In the genomic region with DNA sequence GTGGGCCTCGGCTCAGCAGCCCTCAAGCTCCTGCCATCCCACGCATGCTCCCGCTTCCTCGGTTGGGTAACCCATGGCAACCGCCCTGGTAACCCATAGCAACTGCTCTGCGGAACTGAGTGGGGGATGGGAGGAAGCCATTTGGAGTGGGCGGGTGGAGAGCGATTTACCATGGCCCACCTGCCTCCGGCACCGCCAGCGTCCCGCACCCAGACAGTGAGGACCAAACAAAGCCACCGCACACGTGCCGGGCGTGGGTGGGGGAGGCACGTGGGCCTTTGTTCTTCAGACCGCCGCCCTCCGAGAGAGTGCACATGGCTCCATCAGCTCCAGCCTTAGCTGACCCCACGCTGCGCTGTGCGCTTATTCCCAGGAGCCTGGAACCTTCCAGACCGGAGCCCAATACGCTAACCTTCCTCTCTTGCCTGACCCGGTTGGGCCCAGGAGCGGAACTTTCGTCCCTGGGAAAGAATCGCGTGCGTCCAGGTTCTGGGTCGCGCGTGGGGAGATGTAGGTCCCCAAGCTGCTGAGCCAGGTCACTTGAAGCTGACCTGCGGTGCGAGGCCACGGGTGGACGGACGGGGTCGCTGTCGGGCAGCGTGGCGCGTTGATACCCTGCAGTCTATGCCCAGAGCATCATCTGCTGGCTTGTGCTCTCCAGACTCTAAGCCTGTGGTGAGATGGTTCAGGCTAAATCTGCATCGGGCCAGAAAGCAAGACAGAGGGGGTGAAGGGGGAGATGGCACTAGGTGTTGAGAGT, we compare ENCODE assay signal across 8 mouse cellular contexts.
DNase-seq lines count a peak whose midpoint lies in the region; ATAC-seq and TF ChIP-seq lines count a peak whose summit lies in the region.

No protein-coding gene starts in this region.

- peak; percentile 96 for TF ChIP-seq CTCF in hindbrain, postnatal 0 days (IDR thresholded peaks at IDR 0.05; ENCODE audit: low read depth)

- 2% methylated on average over 45 of the region's 45 CpGs for WGBS in hindbrain, postnatal 0 days

- H3K9me3 ChIP-seq in hindbrain, postnatal 0 days (ENCODE audit: low read length): no peaks in the 10 kb centered on the region

- DNase-seq in WW6 (ENCODE audit: low read depth, low spot score): peak; percentile 50
- DNase-seq in gastrocnemius, adult 8-10 months (ENCODE audit: low spot score in 2 of 2): peak; percentile 40 to 59
- peak; percentile 98 for DNase-seq in hindbrain, postnatal 0 days (ENCODE audit: low spot score)
- DNase-seq in left cerebral cortex, adult 18-20 months (ENCODE audit: low spot score in 2 of 2): peak; percentile 94 to 95
- DNase-seq in lung, postnatal 36 days: peak; percentile 89
- peak; percentile 94 for DNase-seq in retina, postnatal 1 day
- DNase-seq in thymus, postnatal 36 days: peak; percentile 83 to 90

- peak; percentile 93 for ATAC-seq in common myeloid progenitor, adult 5-6 weeks (replicated peaks; ENCODE audit: low read depth, poor library complexity, severe bottlenecking)
- peak; percentile 96 for ATAC-seq in hindbrain, postnatal 0 days

- peak overlapping the region; percentile 63 for H3K9ac ChIP-seq in hindbrain, postnatal 0 days (replicated peaks; ENCODE audit: low read length)

- peak overlapping the region; percentile 98 for H3K27ac ChIP-seq in hindbrain, postnatal 0 days

- H3K4me1 ChIP-seq in hindbrain, postnatal 0 days (ENCODE audit: insufficient read depth, low read length): peaks cover 12% of the 10 kb centered on the region

- H3K4me3 ChIP-seq in hindbrain, postnatal 0 days (ENCODE audit: low read length): peak overlapping the region; percentile 42

- H3K4me2 ChIP-seq in hindbrain, postnatal 0 days (ENCODE audit: low read depth, low read length): peak overlapping the region; percentile 78

- H3K36me3 ChIP-seq in hindbrain, postnatal 0 days (ENCODE audit: insufficient read depth, low read length): no peaks in the 10 kb centered on the region

- H3K27me3 ChIP-seq in hindbrain, postnatal 0 days (ENCODE audit: insufficient read depth, low read length): no peaks in the 10 kb centered on the region

Comparison
In these comparisons a context has a peak if more than half of its experiments do, and no peak if none do; other contexts are left out.
1. Peak in every context shown above with its lines: DNase-seq, ATAC-seq, H3K4me3 ChIP-seq and H3K27ac ChIP-seq.